Mouse (Mus musculus): ENCODE results near the gene Ube2dnl1.

The Ube2dnl1 gene

GRCm38 (mm10) chrX:114904712-114905111 lies at the start of gene Ube2dnl1:
Gene Ube2dnl1 (plus strand): TSS chrX:114905012.
- no peak for DNase-seq

GRCm38 (mm10) chrX:114895489-114895888 lies 9.3 kb upstream of the Ube2dnl1 start:
- DNase-seq, result no peak

- DNase-seq, result no peak
Measured at GRCm38 (mm10) chrX:114897506-114897905, 7.3 kb upstream of the Ube2dnl1 start.

DNA sequence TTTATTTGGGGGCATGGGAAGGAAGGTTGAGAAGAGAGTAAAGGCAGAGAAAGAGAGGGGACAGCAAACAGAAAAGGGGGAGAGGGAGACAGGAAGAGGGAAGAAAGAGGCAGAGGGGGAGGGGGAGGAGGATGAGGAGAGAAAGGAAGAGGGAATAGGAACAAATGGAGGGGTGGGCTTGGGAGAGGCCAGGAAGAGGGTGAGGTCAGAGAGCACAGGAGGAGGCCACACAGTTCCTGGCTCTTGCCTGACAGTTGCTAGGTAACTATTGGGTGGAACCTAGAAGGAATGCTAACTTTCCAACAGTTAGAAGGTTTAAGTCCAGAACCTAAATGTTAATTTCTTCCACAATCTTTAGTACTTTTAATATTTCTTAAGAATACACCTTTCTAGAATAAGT lies 1.4 kb upstream of the Ube2dnl1 start:
- DNase-seq, result no peak

GRCm38 (mm10) chrX:114907282-114907681 lies 2.5 kb downstream of the Ube2dnl1 start, which contains the start of gene Ube2dnl2:
Gene Ube2dnl2 (plus strand): TSS chrX:114907582.
- DNase-seq, result no peak

DNA sequence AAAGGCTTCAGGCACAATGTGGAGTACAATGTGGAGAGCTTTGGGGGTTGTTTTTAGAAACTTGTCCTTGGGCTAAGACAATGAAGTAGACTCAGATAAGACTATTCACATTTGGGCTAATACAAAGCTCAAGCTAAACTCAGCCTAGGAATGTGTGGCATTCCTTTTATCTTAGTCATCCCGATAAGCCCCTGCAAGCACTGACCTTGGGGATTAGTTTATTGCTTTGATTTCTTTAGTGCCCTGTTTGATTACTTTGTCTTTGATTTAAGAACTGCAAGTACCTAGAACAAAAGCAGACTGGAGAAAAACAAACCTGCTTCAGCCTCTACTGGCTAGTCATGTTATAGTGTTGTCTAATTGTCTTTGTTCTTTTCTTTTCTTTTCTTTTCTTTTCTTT lies 50.3 kb downstream of the Ube2dnl1 start:
- no peak for DNase-seq
